Mouse (Mus musculus) liver, embryonic 15.5 days (tissue): ENCODE data around the gene Cort. TPM values are rescaled to one million over a fixed set of nuclear protein-coding genes. Genes with fewer than 3 reads are reported as not detected.
A peak's percentile ranks its signal among the peaks of the same experiment; 100 is the strongest.
"Not testable (repeated sequence)": the region's sequence is repeated elsewhere in the genome, so short reads cannot be mapped to it uniquely, and the experiment has no call there.

ENCODE experiments used
- ATAC-seq: fragments of 200-750 bp; cut with Nextera tagmentation; 2 replicates; pipeline ENCODE4 v1.8.0; 2017; ENCODE audit warnings: moderate number of reproducible peaks, mild to moderate bottlenecking, moderate library complexity; ENCODE audit not compliant: insufficient read depth
- H3K27ac ChIP-seq: fragments of 300-500 bp; sonication (generic); replicated peaks from 2 replicates; pipeline ENCODE4 v1.5.1; 2015; ENCODE audit warnings: mild to moderate bottlenecking, inconsistent platforms
- H3K27me3 ChIP-seq: fragments of 300-500 bp; sonication (generic); 2 replicates; pipeline ENCODE4 v1.6.1; 2015; ENCODE audit warnings: mild to moderate bottlenecking, inconsistent platforms
- H3K36me3 ChIP-seq: fragments of 300-500 bp; sonication (generic); replicated peaks from 2 replicates; pipeline ENCODE4 v1.6.1; 2015; ENCODE audit warnings: moderate library complexity, mild to moderate bottlenecking, inconsistent platforms
- H3K4me1 ChIP-seq: fragments of 300-500 bp; sonication (generic); replicated peaks from 2 replicates; pipeline ENCODE4 v1.6.1; 2015; ENCODE audit warnings: inconsistent platforms
- H3K4me2 ChIP-seq: fragments of 300-500 bp; sonication (generic); 2 replicates; pipeline ENCODE4 v1.6.1; 2015; ENCODE audit warnings: moderate library complexity, mild to moderate bottlenecking, inconsistent platforms
- H3K4me3 ChIP-seq: fragments of 300-500 bp; sonication (generic); replicated peaks from 2 replicates; pipeline ENCODE4 v1.5.1; 2015; ENCODE audit warnings: mild to moderate bottlenecking, inconsistent platforms
- H3K9ac ChIP-seq: fragments of 300-500 bp; sonication (generic); 2 replicates; pipeline ENCODE4 v1.6.1; 2015; ENCODE audit warnings: moderate library complexity, mild to moderate bottlenecking, inconsistent platforms
- H3K9me3 ChIP-seq: fragments of 300-500 bp; sonication (generic); replicated peaks from 2 replicates; pipeline ENCODE4 v1.6.1; 2016; ENCODE audit warnings: inconsistent platforms
- WGBS: fragments of 180-500 bp; shearing (Covaris S2); methylation state at CpG from one replicate; pipeline ENCODE4 v1.1.7; 2015; ENCODE audit warnings: mixed read lengths; ENCODE audit not compliant: insufficient replicate concordance; 5-methylcytosine and 5-hydroxymethylcytosine counted together
- polyA plus RNA-seq: library from polyadenylated mRNA; unstranded; fragments of >200 nt; fragmentation: Nextera tagmentation; extraction: Ambion mirVana; gene quantifications from 2 replicates; pipeline ENCODE4 v1.2.1, GENCODE M21; 2015

Cort gene
- polyA plus RNA-seq, 1 experiment from 2014 or later: 0.14 TPM

GRCm38 (mm10) chr4:149128467-149128866 lies 1.9 kb upstream of the Cort start:
- 78% methylated on average over 18 of the region's 18 CpGs for WGBS
- Histone ChIP-seq H3K36me3 (peaks cover 2% of the 10 kb centered on the region; the same call in 1 of the 2 replicates), H3K4me2 (no peak overlapping the region), H3K4me1 (peaks cover 9% of the 10 kb centered on the region; the same call in 1 of the 2 replicates), H3K27ac (no peak overlapping the region), H3K27me3 (no peaks in the 10 kb centered on the region), H3K9ac (no peak overlapping the region), H3K4me3 (no peak overlapping the region), H3K9me3 (no peaks in the 10 kb centered on the region)
- ATAC-seq: no peak

- ATAC-seq: no peak
- no peaks in the 10 kb centered on the region for H3K9me3 ChIP-seq
These were observed 451 bp downstream of the Cort start for GRCm38 (mm10) chr4:149126115-149126509.

GRCm38 (mm10) chr4:149125341-149126114 lies 1.0 kb downstream of the Cort start:
- ATAC-seq: no peak
- Histone ChIP-seq H3K9me3 (no peaks in the 10 kb centered on the region), H3K36me3 (peaks cover 2% of the 10 kb centered on the region; the same call in 1 of the 2 replicates), H3K4me3 (no peak overlapping the region), H3K27ac (no peak overlapping the region), H3K4me1 (peaks cover 5% of the 10 kb centered on the region; the same call in 1 of the 2 replicates), H3K9ac (no peak overlapping the region), H3K4me2 (no peak overlapping the region), H3K27me3 (no peaks in the 10 kb centered on the region)
- 39% methylated on average over 11 of the region's 11 CpGs for WGBS

More at GRCm38 (mm10) chr4:149126115-149126509, 451 bp downstream of the Cort start:
- 78% methylated on average over 6 of the region's 6 CpGs for WGBS
- H3K27ac ChIP-seq: no peak overlapping the region
- no peak overlapping the region for H3K4me3 ChIP-seq
- 0 out of 2 replicates have a peak, but pooled peaks cover 4% of the 10 kb centered on the region for H3K4me1 ChIP-seq
- H3K36me3 ChIP-seq: peaks cover 2% of the 10 kb centered on the region; the same call in 1 of the 2 replicates
- H3K27me3 ChIP-seq: no peaks in the 10 kb centered on the region
- no peak overlapping the region for H3K4me2 ChIP-seq
- no peak overlapping the region for H3K9ac ChIP-seq

GRCm38 (mm10) chr4:149123432-149123831 lies 3.1 kb downstream of the Cort start:
- no peaks in the 10 kb centered on the region for H3K27me3 ChIP-seq
- WGBS: 52% methylated on average over 5 of the region's 5 CpGs
- H3K4me3 ChIP-seq: no peak overlapping the region
- no peak overlapping the region for H3K9ac ChIP-seq
- no peaks in the 10 kb centered on the region for H3K9me3 ChIP-seq
- no peak for ATAC-seq
- H3K4me1 ChIP-seq: peaks cover 19% of the 10 kb centered on the region; the same call in 1 of the 2 replicates
- no peaks in the 10 kb centered on the region for H3K36me3 ChIP-seq
- H3K4me2 ChIP-seq: no peak overlapping the region
- H3K27ac ChIP-seq: no peak overlapping the region

GRCm38 (mm10) chr4:149119978-149120562 lies 6.5 kb downstream of the Cort start:
- peaks cover 18% of the 10 kb centered on the region; the same call in 1 of the 2 replicates for H3K4me1 ChIP-seq
- peak; percentile 75 for ATAC-seq
- not testable (repeated sequence) for H3K27ac ChIP-seq, H3K9me3 ChIP-seq, H3K4me2 ChIP-seq, H3K36me3 ChIP-seq, H3K27me3 ChIP-seq, H3K4me3 ChIP-seq, H3K9ac ChIP-seq
- WGBS: 24% methylated on average over 12 of the region's 12 CpGs

GRCm38 (mm10) chr4:149103875-149104561 lies 22.5 kb downstream of the Cort start, which contains the start of gene Dffa:
Dffa (plus strand) TSS chr4:149104146.
- peaks cover 17% of the 10 kb centered on the region; the same call in 1 of the 2 replicates for H3K36me3 ChIP-seq
- peak; percentile 79 for ATAC-seq
- under 1% methylated on average over 35 of the region's 35 CpGs for WGBS
- peak within 1 kb of the TSS; percentile 69 for H3K9ac ChIP-seq
- no peaks in the 10 kb centered on the region for H3K27me3 ChIP-seq
- no peaks in the 10 kb centered on the region for H3K9me3 ChIP-seq
- H3K4me1 ChIP-seq: peaks cover 24% of the 10 kb centered on the region
- peak within 1 kb of the TSS; percentile 31; the same call in 1 of the 2 replicates for H3K27ac ChIP-seq
- H3K4me3 ChIP-seq: peak within 1 kb of the TSS; percentile 82
- peak within 1 kb of the TSS; percentile 85 for H3K4me2 ChIP-seq

- Histone ChIP-seq H3K9me3 (no peaks in the 10 kb centered on the region), H3K4me3 (no peak overlapping the region), H3K4me1 (peaks cover 44% of the 10 kb centered on the region), H3K27ac (no peak overlapping the region), H3K36me3 (peaks cover 5% of the 10 kb centered on the region; the same call in 1 of the 2 replicates), H3K4me2 (no peak overlapping the region), H3K27me3 (no peaks in the 10 kb centered on the region), H3K9ac (no peak overlapping the region)
- WGBS: 69% methylated on average over 3 of the region's 3 CpGs
- no peak for ATAC-seq
These were observed 25.1 kb downstream of the Cort start for GRCm38 (mm10) chr4:149101456-149101855.

- Histone ChIP-seq H3K4me1 (peaks cover 43% of the 10 kb centered on the region), H3K4me2 (peak overlapping the region; percentile 89; the same call in 1 of the 2 replicates)
- H3K27me3 ChIP-seq, ATAC-seq, H3K36me3 ChIP-seq, H3K9ac ChIP-seq, H3K27ac ChIP-seq, H3K4me3 ChIP-seq, H3K9me3 ChIP-seq: not testable (repeated sequence)
- 75% methylated on average over 12 of the region's 12 CpGs for WGBS
These were observed 26.1 kb downstream of the Cort start for GRCm38 (mm10) chr4:149100449-149100848.

GRCm38 (mm10) chr4:149099369-149100017 lies 27.1 kb downstream of the Cort start, which contains the start of gene Pex14:
Pex14 (minus strand) TSS chr4:149099876.
- H3K27ac ChIP-seq: peak within 1 kb of the TSS; percentile 70
- no peaks in the 10 kb centered on the region for H3K9me3 ChIP-seq
- peaks cover 37% of the 10 kb centered on the region for H3K4me1 ChIP-seq
- H3K27me3 ChIP-seq: no peaks in the 10 kb centered on the region
- H3K9ac ChIP-seq: peak within 1 kb of the TSS; percentile 89
- no peaks in the 10 kb centered on the region for H3K36me3 ChIP-seq
- ATAC-seq: peak; percentile 74
- peak within 1 kb of the TSS; percentile 95 for H3K4me3 ChIP-seq
- H3K4me2 ChIP-seq: peak within 1 kb of the TSS; percentile 89
- under 1% methylated on average over 50 of the region's 50 CpGs for WGBS

GRCm38 (mm10) chr4:149098571-149098970 lies 28.0 kb downstream of the Cort start:
- H3K9me3 ChIP-seq: no peaks in the 10 kb centered on the region
- H3K9ac ChIP-seq: peak overlapping the region; percentile 89
- peaks cover 8% of the 10 kb centered on the region; the same call in 1 of the 2 replicates for H3K36me3 ChIP-seq
- ATAC-seq: no peak
- H3K27ac ChIP-seq: peak overlapping the region; percentile 70
- H3K27me3 ChIP-seq: no peaks in the 10 kb centered on the region
- WGBS: 4% methylated on average over 11 of the region's 11 CpGs
- H3K4me2 ChIP-seq: peak overlapping the region; percentile 89
- peak overlapping the region; percentile 95 for H3K4me3 ChIP-seq
- H3K4me1 ChIP-seq: peaks cover 31% of the 10 kb centered on the region
